Mouse (Mus musculus) G1E (cell line): ENCODE measurements around the gene Fam84b.

ENCODE experiments used
- CTCF ChIP-seq: IDR thresholded peaks from 2 replicates; pipeline ENCODE4 v1.5.1; 2012; ENCODE audit warnings: low read depth, low read length, inconsistent platforms, mixed read lengths
- TAL1 ChIP-seq: conservative IDR thresholded peaks from 2 replicates; pipeline ENCODE4 v1.6.1; 2012; ENCODE audit warnings: low read depth, low read length, inconsistent platforms, mixed read lengths

DNA sequence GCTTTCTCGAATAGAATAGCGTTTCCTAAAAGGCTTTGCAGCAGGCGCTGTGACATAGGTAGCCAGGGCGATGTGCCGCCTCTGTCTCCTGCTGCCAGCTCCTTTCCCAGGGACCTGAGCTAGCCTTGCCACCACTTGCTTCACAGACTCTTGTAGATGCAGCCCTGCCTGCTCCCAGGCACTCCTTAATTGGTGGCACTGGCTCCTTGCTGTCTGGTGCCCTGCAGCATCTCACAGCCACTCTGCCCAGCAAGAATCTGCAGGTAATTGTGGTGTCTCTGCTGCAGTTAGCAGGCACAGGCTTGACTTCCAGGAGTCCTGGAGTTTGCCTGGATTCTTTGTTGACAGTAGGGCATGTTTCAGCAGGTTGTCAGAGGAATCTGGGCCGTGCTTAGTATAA lies 7.3 kb downstream of the Fam84b start:
- TF ChIP-seq TAL1 (no peak), CTCF (no peak)
